Mouse (Mus musculus): ENCODE results near the gene Klk6.

The Klk6 gene

DNA sequence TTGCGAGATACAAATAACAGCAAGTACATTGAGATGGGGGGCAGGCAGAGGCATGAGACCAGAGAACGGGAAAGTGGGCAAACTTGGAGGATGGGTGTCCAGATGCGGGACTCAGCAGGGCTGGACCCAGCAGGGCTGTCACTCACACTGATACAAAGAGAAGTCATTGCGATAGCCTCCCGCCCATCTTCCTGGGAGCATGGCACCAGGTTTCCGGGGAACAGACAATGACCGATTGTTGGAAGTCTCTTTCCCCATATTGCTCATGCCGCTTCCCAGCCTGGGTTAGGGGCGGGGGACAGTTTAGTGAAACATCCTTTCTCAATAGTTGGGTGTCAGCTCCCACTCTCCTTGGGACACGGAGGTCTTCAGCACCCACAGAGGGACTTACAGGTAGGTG is at the start of gene Klk6:
Klk6 (plus strand) TSS at position 301 of the 400 bp plus-strand sequence.
- ChIA-PET CTCF (no interaction called here), POLR2A (no interaction called here)

DNA sequence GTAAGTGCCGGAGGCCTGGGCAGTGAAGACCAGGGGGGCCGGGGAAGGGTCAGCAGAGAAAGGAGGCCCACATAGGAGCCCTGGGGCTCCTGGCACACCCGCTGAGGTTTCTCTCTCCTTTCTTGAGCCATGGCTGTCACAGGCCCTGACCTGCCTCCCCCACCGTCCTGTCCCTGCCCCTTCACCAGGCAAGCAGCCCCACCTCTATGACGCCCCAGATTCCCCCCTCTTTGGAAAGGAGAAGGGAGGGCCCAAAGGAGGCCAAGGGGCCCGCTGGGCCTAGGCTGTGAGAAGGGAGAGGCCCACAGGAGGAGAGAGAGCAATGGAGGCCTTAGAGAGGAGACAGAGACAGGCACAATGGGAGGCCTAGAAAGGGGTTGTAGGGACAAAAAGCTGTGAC is 49.5 kb upstream of the Klk6 start:
- ChIA-PET POLR2A (interaction anchor here in 2 of 4 experiments (0.6 kb wide), 2 partner anchors 33 to 1339 kb away, joined by 3 read pairs; no protein-coding TSS in a partner anchor), CTCF (interaction anchor here in 2 of 4 experiments (0.7 to 0.8 kb wide), 2 partner anchors 97 to 118 kb away, joined by 3 to 5 read pairs; no protein-coding TSS in a partner anchor)

DNA sequence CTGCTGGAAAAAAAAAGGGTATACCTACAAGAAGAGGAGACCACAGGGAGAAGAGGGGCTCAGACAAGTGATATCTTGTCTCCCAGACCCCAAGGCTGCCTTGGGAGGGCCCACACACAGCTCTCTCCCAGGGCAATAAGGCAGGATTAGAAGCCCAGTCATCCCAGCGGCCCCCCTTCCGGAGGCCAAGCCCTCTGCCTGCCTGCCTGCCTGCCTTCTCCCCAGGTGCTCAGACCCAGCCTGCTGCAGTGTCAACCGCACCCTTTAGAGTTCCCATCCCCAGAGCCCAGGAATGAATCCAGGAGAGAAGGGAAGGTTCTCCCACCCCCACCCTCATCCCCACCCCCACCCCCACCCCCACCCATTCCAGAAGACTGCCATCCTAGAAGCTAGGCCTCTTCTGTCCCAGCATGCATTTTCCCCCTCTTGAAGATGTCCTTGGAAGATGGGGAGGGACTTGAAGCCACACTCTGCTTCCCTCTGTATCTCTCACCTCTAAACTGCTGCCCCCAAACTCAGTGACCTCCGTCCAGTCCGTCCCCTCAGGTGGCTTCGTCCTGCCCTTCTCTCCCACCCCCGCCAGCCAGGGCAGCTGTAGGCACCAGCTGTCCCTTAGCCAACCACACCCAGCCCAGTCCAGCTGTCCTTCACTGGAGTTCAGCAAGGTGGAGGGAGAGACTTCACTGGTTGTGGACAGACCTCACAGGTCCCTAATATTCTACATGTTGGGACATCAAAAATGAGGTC is 48.8 kb upstream of the Klk6 start:
- ChIA-PET POLR2A (interaction anchor here in 1 of 4 experiments (0.6 kb wide), 1 partner anchor 102 kb away, joined by 3 read pairs; no protein-coding TSS in a partner anchor), CTCF (interaction anchor here in 2 of 4 experiments (0.6 to 0.9 kb wide), 4 partner anchors 17 to 118 kb away, joined by 3 to 6 read pairs (median 4); partner anchors contain the start of gene Klk9 (in 1 of the 2))

- ChIA-PET POLR2A (interaction anchor here in 1 of 4 experiments (0.6 kb wide), 1 partner anchor 686 kb away, joined by 3 read pairs; no protein-coding TSS in a partner anchor), CTCF (interaction anchor here in 1 of 4 experiments (0.6 kb wide), 1 partner anchor 449 kb away, joined by 3 read pairs; no protein-coding TSS in a partner anchor)
These were observed 47.8 kb upstream of the Klk6 start for GRCm38 (mm10) chr7:43776506-43776905.

GRCm38 (mm10) chr7:43777423-43777822 is 46.9 kb upstream of the Klk6 start:
- CTCF ChIA-PET: interaction anchor here in 1 of 4 experiments (0.7 kb wide), 1 partner anchor 1793 kb away, joined by 3 read pairs; no protein-coding TSS in a partner anchor

GRCm38 (mm10) chr7:43778176-43778970 is 45.9 kb upstream of the Klk6 start:
- ChIA-PET POLR2A (no interaction called here), CTCF (no interaction called here)

More at GRCm38 (mm10) chr7:43777423-43777822, 46.9 kb upstream of the Klk6 start:
- POLR2A ChIA-PET: no interaction called here

DNA sequence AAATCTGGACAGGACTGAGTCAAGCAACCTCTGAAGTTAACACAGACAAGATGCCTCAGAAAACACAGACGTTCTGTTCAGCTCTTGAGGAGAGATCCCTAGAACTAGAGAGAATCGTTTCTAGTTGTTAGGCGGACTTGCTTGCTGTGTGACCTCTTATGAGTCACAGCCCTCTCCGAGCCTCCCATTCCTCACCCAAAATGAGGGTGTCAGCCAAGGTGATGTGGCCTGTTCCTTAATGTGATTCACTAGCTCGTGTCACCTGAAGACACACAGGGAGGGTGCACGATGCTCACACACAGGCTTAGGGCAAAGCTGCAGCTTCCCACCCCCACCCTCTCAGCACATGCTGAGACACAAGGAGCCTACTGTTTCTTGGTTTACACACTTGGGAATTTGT is 44.1 kb upstream of the Klk6 start:
- POLR2A ChIA-PET: interaction anchor here (0.7 to 2.0 kb wide), 9 partner anchors 7 to 768 kb away, joined by 3 to 6 read pairs (median 4); partner anchors contain the start of genes Ctu1 (in 1 of the 4) and Klk8 (in 1 of the 4)
- CTCF ChIA-PET: interaction anchor here in 3 of 4 experiments (0.6 to 2.5 kb wide), 7 partner anchors 9 to 511 kb away, joined by 3 to 17 read pairs (median 5); partner anchors contain the start of gene Ctu1 (in 1 of the 3)

DNA sequence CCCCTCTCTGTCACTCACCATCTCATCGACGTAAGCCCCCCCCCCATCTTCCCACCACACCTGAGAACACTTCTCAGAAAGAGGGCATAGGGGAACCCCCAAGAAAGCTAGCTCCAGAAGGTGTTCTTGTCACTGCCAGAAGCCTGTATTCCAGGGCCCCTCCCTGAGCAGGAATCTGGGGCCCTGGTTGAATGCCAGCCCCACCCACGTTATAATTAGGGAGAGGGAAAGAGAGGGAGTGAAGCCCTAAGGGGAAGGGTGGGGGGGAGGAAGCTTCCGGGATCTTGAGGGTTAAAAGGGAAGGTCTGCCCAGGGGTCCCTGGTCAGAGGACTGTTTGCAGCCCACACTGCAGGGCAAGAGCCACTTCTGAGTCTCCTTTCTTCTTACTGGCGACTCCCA is 43.6 kb upstream of the Klk6 start, which contains the start of gene Klk10:
Klk10 (plus strand) TSS at position 290 of the 400 bp plus-strand sequence.
- ChIA-PET CTCF (interaction anchor here in 3 of 4 experiments (0.6 to 2.5 kb wide), 11 partner anchors 9 to 510 kb away, joined by 3 to 17 read pairs (median 5); partner anchors contain the start of gene Ctu1 (in 1 of the 3)), POLR2A (interaction anchor here (0.6 to 2.0 kb wide), 13 partner anchors 8 to 767 kb away, joined by 3 to 9 read pairs (median 4); partner anchors contain the start of genes Ctu1 (in 1 of the 4) and Klk8 (in 1 of the 4))

DNA sequence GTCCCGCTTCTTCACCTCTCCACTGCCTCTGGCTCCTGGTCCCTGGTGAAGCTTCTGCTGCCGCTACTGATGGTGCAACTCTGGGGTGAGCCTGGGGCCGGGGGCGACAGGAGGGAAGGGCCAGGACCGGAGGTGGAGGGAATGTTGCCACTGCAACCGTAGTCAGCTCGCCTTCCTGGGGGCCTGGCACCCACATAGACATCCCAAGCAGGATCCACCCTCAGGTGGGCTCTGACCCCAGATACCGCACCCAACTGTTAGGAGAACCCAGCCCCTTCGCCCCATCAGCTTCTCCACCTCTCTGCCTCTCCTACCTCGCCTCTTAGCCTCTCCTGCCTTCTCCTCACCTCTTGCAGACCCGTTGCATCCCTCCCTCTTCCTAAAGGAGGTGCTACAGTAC is 42.8 kb upstream of the Klk6 start:
- CTCF ChIA-PET: interaction anchor here in 3 of 4 experiments (0.6 to 2.5 kb wide), 7 partner anchors 9 to 110 kb away, joined by 3 to 17 read pairs (median 4); partner anchors contain the start of gene Ctu1 (in 1 of the 3)
- POLR2A ChIA-PET: interaction anchor here in 2 of 4 experiments (0.9 to 2.0 kb wide), 8 partner anchors 9 to 578 kb away, joined by 3 to 5 read pairs (median 4); partner anchors contain the start of genes Klk7 (in 1 of the 2) and Klk8 (in 1 of the 2)

GRCm38 (mm10) chr7:43782275-43783265 is 41.7 kb upstream of the Klk6 start:
- ChIA-PET POLR2A (interaction anchor here in 3 of 4 experiments (0.7 to 2.0 kb wide), 6 partner anchors 10 to 276 kb away, joined by 3 to 6 read pairs (median 4); partner anchors contain the start of genes Klk7 (in 1 of the 3) and Klk8 (in 1 of the 3)), CTCF (interaction anchor here in 3 of 4 experiments (0.5 to 2.5 kb wide), 16 partner anchors 9 to 606 kb away, joined by 3 to 17 read pairs (median 4); partner anchors contain the start of gene Klk9 (in 1 of the 3))

DNA sequence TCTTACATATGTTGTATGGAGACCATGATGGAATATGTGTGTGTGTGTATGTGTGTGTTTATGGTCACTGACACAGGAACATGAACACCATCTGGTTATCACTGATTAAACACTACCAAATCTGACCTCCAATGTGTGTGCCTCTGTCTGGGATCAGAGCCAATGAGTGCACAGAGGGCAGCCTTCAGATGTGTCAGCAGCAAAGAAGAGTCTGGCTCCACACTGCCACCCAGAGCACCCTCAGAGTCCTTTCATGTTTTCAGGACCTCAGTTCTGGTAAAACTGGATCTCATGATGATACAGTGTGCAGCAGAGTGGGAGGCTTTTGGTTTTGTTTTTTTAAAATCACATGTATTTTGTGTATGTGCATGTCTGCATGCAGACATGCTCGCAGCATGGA is 39.0 kb upstream of the Klk6 start:
- POLR2A ChIA-PET: interaction anchor here in 1 of 4 experiments (1.7 kb wide), 1 partner anchor 12 kb away, joined by 5 read pairs; the partner anchor contains the start of gene Klk8

DNA sequence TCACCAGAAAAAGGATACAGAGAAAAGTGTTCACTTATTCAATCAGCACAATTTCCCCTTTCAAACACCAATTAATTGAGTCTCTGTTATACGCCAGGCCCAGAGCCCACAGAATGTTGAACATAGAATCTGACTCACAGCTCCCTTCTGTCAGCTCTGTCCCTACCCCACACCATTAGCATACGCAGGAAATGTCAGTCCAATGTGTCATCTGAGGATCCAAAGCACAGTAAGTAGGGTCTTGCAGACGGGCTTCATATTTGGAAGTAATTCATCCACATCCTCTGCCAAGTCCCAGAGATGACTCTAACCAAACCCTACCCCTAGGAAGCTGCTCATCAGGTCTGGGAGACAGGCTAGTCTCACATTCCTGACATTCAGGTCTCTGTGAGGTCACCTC is 36.2 kb upstream of the Klk6 start:
- CTCF ChIA-PET: interaction anchor here in 3 of 4 experiments (0.6 to 1.8 kb wide), 4 partner anchors 68 to 444 kb away, joined by 3 to 9 read pairs (median 4); no protein-coding TSS in a partner anchor

More for the DNA sequence above, 39.0 kb upstream of the Klk6 start:
- CTCF ChIA-PET: interaction anchor here in 1 of 4 experiments (0.6 kb wide), 1 partner anchor 205 kb away, joined by 3 read pairs; no protein-coding TSS in a partner anchor

DNA sequence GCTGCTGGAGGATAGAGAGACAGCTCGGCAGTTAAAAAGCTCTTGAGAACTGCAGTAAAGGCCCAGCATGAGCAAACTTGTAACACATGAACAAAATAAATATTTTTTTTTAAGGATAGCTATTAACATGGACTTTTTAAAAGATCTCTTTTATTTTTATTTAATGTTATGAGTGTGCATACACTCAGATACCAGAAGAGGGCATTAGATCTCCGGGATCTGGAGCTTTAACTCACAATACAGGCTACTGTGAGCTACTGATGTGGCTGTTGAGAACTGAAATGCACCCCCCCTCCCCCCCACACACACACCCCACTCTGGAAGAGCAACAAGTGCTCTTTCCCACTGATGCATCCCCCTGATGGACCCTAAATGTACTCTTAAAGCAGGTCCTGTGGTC is 35.0 kb upstream of the Klk6 start:
- POLR2A ChIA-PET: interaction anchor here in 2 of 4 experiments (0.6 to 1.4 kb wide), 5 partner anchors 9 to 366 kb away, joined by 3 to 4 read pairs (median 3); partner anchors contain the start of gene Klk8 (in 1 of the 2)

More for the DNA sequence above, 36.2 kb upstream of the Klk6 start:
- POLR2A ChIA-PET: interaction anchor here in 1 of 4 experiments (0.6 to 1.4 kb wide), 3 partner anchors 10 to 571 kb away, joined by 3 to 4 read pairs (median 3); partner anchors contain the start of gene Klk8

DNA sequence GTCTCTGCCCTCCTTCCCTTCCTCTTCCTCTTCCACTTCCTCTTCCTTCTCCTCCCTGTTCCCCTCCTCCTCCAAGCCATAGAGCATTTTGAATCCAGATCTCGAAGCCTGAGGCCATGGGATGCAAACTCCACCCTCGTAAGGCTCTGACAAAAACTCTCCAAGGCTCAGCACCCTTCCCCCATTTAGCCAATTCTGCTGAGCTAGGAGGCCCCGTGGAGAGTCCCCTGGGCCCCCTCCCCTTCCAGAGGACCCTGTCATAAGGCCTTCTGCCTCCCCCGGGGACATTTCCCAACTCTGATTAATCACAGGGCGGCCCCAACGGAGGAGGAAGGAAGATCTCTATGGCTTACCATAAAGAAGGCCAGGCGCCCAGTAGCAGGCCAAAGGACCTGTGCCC is 32.7 kb upstream of the Klk6 start, which contains the start of gene Klk9:
Klk9 (plus strand) TSS at position 301 of the 400 bp plus-strand sequence.
- ChIA-PET POLR2A (interaction anchor here in 2 of 4 experiments (1.0 to 1.7 kb wide), 2 partner anchors 13 to 201 kb away, joined by 4 to 5 read pairs; no protein-coding TSS in a partner anchor), CTCF (interaction anchor here in 1 of 4 experiments (0.6 to 1.9 kb wide), 3 partner anchors 9 to 27 kb away, joined by 3 to 5 read pairs (median 4); no protein-coding TSS in a partner anchor)

More for the DNA sequence above, 35.0 kb upstream of the Klk6 start:
- CTCF ChIA-PET: interaction anchor here (0.6 to 2.0 kb wide), 14 partner anchors 9 to 403 kb away, joined by 3 to 12 read pairs (median 4); partner anchors contain the start of gene Ctu1 (in 1 of the 4)

GRCm38 (mm10) chr7:43796355-43796754 is 27.9 kb upstream of the Klk6 start:
- CTCF ChIA-PET: interaction anchor here in 2 of 4 experiments (0.6 to 1.6 kb wide), 2 partner anchors 61 to 595 kb away, joined by 3 to 4 read pairs; no protein-coding TSS in a partner anchor
- POLR2A ChIA-PET: interaction anchor here in 1 of 4 experiments (0.7 to 1.5 kb wide), 5 partner anchors 10 to 82 kb away, joined by 3 to 5 read pairs (median 3); partner anchors contain the start of gene Klk10

DNA sequence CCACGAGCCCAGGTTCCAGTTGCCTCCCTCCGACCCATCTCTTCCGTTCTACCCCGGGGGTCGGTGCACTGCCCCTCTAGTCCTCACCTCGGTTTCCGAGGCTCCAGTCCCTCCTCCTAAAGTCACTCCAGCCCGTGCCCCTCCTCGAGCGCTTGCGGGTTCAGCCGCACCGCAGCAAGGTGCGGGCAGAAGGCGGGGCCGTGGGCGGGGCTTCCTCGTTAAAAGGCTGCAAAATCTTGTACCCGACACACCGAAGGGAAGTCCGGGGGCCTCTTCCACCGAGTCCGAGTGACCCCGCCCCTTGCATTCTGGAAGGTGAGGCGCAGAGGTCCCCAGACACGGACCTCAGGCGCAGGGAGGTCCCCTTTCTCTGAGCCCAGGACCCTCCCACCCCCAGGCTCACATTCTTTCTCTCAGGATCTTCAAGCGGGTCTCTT is 26.9 kb upstream of the Klk6 start, which contains the start of gene Klk8:
Klk8 (plus strand) TSS at position 245 of the 437 bp plus-strand sequence.
- ChIA-PET CTCF (interaction anchor here in 2 of 4 experiments (1.1 to 1.6 kb wide), 3 partner anchors 8 to 121 kb away, joined by 3 to 4 read pairs (median 4); no protein-coding TSS in a partner anchor), POLR2A (interaction anchor here in 3 of 4 experiments (0.6 to 1.6 kb wide), 12 partner anchors 8 to 217 kb away, joined by 3 to 7 read pairs (median 4); partner anchors contain the start of genes Ctu1 (in 1 of the 3) and Klk10 (in 1 of the 3))

Measured in embryonic stem cell, embryonic (primary cell).